In the genomic region with DNA sequence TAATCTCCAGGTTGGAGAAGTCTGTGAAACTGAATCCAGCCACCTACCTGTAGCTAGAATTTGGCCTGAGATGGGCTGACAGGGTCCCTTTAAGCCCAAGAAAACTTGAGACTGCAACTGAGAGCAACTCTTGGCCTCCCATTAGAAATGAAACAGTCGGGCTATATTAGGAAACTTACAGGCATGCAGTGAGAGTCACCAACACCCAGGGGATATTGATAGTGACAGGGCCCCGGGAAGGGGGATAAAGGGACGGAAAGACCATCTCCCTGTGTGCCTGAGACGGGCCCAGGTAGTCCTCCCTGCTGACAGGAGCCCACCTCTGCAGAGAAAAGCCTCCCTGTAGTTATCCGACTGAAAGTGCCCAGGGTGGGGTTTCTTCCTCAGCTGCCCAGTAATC, we compare ENCODE assay signal across 25 mouse cellular contexts. TPM values are rescaled to one million over a fixed set of nuclear protein-coding genes. Genes with fewer than 3 reads are reported as not detected.
A peak's percentile ranks its signal among the peaks of the same experiment; 100 is the strongest.
DNase-seq lines count a peak whose midpoint lies in the region; ATAC-seq and TF ChIP-seq lines count a peak whose summit lies in the region.
"Had no signal": no experiment of that assay in that cellular context is flagged by ENCODE, and none has a peak within 500 bp of the region (broad histone marks: within the 10 kb centered on the region; RNA-seq: fewer than 3 reads in every experiment).

No protein-coding gene starts in this region.

- intact Hi-C loops in heart, postnatal 14 days (cut with DNase I) = no loop called here
- intact Hi-C loops in left cerebral cortex, adult 2 months (cut with DNase I) = no loop called here

- peak overlapping the region; percentile 93 for H3K27ac ChIP-seq in heart, embryonic 12.5 days (ENCODE audit: poor library complexity, severe bottlenecking)
- peak overlapping the region; percentile 97 for H3K27ac ChIP-seq in heart, embryonic 16.5 days (ENCODE audit: low read length)
- H3K27ac ChIP-seq in stomach, postnatal 0 days (replicated peaks) = peak overlapping the region; percentile 65; the same call in 1 of the 2 replicates
- no peak overlapping the region for H3K27ac ChIP-seq in left cerebral cortex, adult 2 months
- H3K27ac ChIP-seq: embryonic facial prominence, embryonic 15.5 days; forebrain, embryonic 10.5 days; hindbrain, embryonic 13.5 days; hindbrain, postnatal 0 days had no signal

- peak; percentile 94 for DNase-seq in heart, adult 11 months
- DNase-seq in heart, postnatal 4 days = no peak
- DNase-seq in heart, postnatal 14 days = no peak
- no peak for DNase-seq in stomach, postnatal 0 days (ENCODE audit: low spot score)
- no peak for DNase-seq in left cerebral cortex, adult 2 months (ENCODE audit: extremely low spot score in 1 of 2, low spot score in 2 of 2)
- DNase-seq in urinary bladder, postnatal 4 days (ENCODE audit: low spot score in 2 of 2) = no peak
- DNase-seq: adrenal gland, postnatal 10 days; cerebellum, adult 11 months; cerebellum, adult 8-10 months; cerebellum, postnatal 14 days; embryo, embryonic 11 days; kidney, adult 11 months; kidney, adult 9 months had no signal

- WGBS in heart, embryonic 12.5 days = 29% methylated on average over 5 of the region's 5 CpGs
- WGBS in heart, embryonic 16.5 days = 25% methylated on average over 5 of the region's 5 CpGs
- WGBS in stomach, postnatal 0 days = 73% methylated on average over 5 of the region's 5 CpGs

- ATAC-seq in heart, embryonic 12.5 days (ENCODE audit: insufficient number of reproducible peaks, low FRiP score) = no peak
- ATAC-seq in heart, embryonic 16.5 days (replicated peaks; ENCODE audit: extremely low read depth, insufficient read depth, low FRiP score) = peak; percentile 57
- ATAC-seq in stomach, postnatal 0 days (ENCODE audit: low FRiP score, low TSS enrichment) = no peak
- ATAC-seq: CD4-positive, CD25-positive, alpha-beta regulatory T cell, adult 4 months; forebrain, embryonic 14.5 days; hindbrain, postnatal 0 days had no signal

- H3K27me3 ChIP-seq in heart, embryonic 12.5 days (replicated peaks) = peaks cover 25% of the 10 kb centered on the region
- H3K27me3 ChIP-seq in heart, embryonic 16.5 days (ENCODE audit: control insufficient read depth, insufficient read depth, low read length) = peaks cover 10% of the 10 kb centered on the region
- H3K27me3 ChIP-seq in stomach, postnatal 0 days (ENCODE audit: control insufficient read depth, insufficient read depth, low read length) = no peaks in the 10 kb centered on the region

- 0 out of 2 replicates have a peak overlapping the region, but pooled peaks have one; percentile 3 for H3K4me3 ChIP-seq in heart, embryonic 12.5 days
- peak overlapping the region; percentile 32 for H3K4me3 ChIP-seq in heart, embryonic 16.5 days (ENCODE audit: low read length)
- no peak overlapping the region for H3K4me3 ChIP-seq in stomach, postnatal 0 days (ENCODE audit: low read depth, low read length)
- H3K4me3 ChIP-seq in left cerebral cortex, adult 2 months = no peak overlapping the region
- H3K4me3 ChIP-seq: embryonic facial prominence, embryonic 15.5 days; erythroblast, embryonic 14.5 days; forebrain, embryonic 10.5 days; hindbrain, embryonic 13.5 days had no signal

- peaks cover 86% of the 10 kb centered on the region for H3K4me1 ChIP-seq in heart, embryonic 12.5 days (replicated peaks)
- H3K4me1 ChIP-seq in heart, embryonic 16.5 days (ENCODE audit: control insufficient read depth, insufficient read depth, low read length) = peaks cover 73% of the 10 kb centered on the region
- no peaks in the 10 kb centered on the region for H3K4me1 ChIP-seq in stomach, postnatal 0 days (replicated peaks; ENCODE audit: control insufficient read depth, insufficient read depth)
- H3K4me1 ChIP-seq: hindbrain, embryonic 13.5 days had no signal

- H3K9me3 ChIP-seq in heart, embryonic 12.5 days (replicated peaks) = 0 out of 2 replicates have a peak, but pooled peaks cover 2% of the 10 kb centered on the region
- 0 out of 2 replicates have a peak, but pooled peaks cover 2% of the 10 kb centered on the region for H3K9me3 ChIP-seq in heart, embryonic 16.5 days (replicated peaks; ENCODE audit: control insufficient read depth, low read length)
- no peaks in the 10 kb centered on the region for H3K9me3 ChIP-seq in stomach, postnatal 0 days (ENCODE audit: control insufficient read depth, low read length)
- H3K9me3 ChIP-seq: embryonic facial prominence, embryonic 15.5 days; hindbrain, embryonic 13.5 days had no signal

- no peak for TF ChIP-seq CTCF in stomach, postnatal 0 days (IDR thresholded peaks at IDR 0.05; ENCODE audit: low read depth)
- no peak for TF ChIP-seq CTCF in left cerebral cortex, adult 2 months (IDR thresholded peaks at IDR 0.05)

- no peak for TF ChIP-seq EP300 in stomach, postnatal 0 days (optimal IDR thresholded peaks at IDR 0.05)

- peak overlapping the region; percentile 57 for H3K9ac ChIP-seq in heart, embryonic 12.5 days
- peak overlapping the region; percentile 56 for H3K9ac ChIP-seq in heart, embryonic 16.5 days (ENCODE audit: low read length)
- no peak overlapping the region for H3K9ac ChIP-seq in stomach, postnatal 0 days (ENCODE audit: low read length)
- H3K9ac ChIP-seq: embryonic facial prominence, embryonic 15.5 days; hindbrain, embryonic 13.5 days had no signal

- peaks cover 37% of the 10 kb centered on the region for H3K36me3 ChIP-seq in heart, embryonic 12.5 days
- H3K36me3 ChIP-seq in heart, embryonic 16.5 days (ENCODE audit: control insufficient read depth, insufficient read depth) = peaks cover 10% of the 10 kb centered on the region
- no peaks in the 10 kb centered on the region for H3K36me3 ChIP-seq in stomach, postnatal 0 days (ENCODE audit: control insufficient read depth, insufficient read depth, low read length)
- H3K36me3 ChIP-seq: embryonic facial prominence, embryonic 15.5 days; forebrain, embryonic 10.5 days; G1E; hindbrain, embryonic 13.5 days had no signal

- peak overlapping the region; percentile 54 for H3K4me2 ChIP-seq in heart, embryonic 12.5 days
- peak overlapping the region; percentile 47 for H3K4me2 ChIP-seq in heart, embryonic 16.5 days (ENCODE audit: low read depth, low read length)
- no peak overlapping the region; the same call in 1 of the 2 replicates for H3K4me2 ChIP-seq in stomach, postnatal 0 days (replicated peaks; ENCODE audit: low read depth)
- H3K4me2 ChIP-seq: embryonic facial prominence, embryonic 15.5 days; hindbrain, embryonic 13.5 days had no signal

RNA-seq across cellular contexts. Expression of a gene that starts 18.4 kb away (rescaled TPM):
- 100 to 1,000 TPM; 366 to 416 TPM for total RNA-seq in heart, postnatal 4 days (2021)
- polyA plus RNA-seq in heart, embryonic 12.5 days (2016; fragmentation: Nextera tagmentation; extraction: Ambion mirVana) = 62.5 and 62.7 TPM in 2 replicates
- 100 to 1,000 TPM; 401 to 402 TPM for total RNA-seq in heart, postnatal 14 days (2021)
- 38.5 and 43.2 TPM in 2 replicates for polyA plus RNA-seq in heart, embryonic 16.5 days (2015; fragmentation: Nextera tagmentation; extraction: Ambion mirVana)
- 13.6 and 13.9 TPM in 2 replicates for polyA plus RNA-seq in stomach, postnatal 0 days (2015; fragmentation: Nextera tagmentation; extraction: Ambion mirVana)
- under 1 TPM; 0.63 to 0.81 TPM for total RNA-seq in left cerebral cortex, adult 2 months (2021)
- total RNA-seq: common myeloid progenitor, adult 5-6 weeks; hematopoietic stem cell, adult 5-6 weeks had no signal
- polyA plus RNA-seq: CD4-positive, CD25-positive, alpha-beta regulatory T cell, adult 4 months; erythroblast, embryonic 14.5 days; G1E had no signal

RNA-seq across cellular contexts. Expression of a gene that starts 45.1 kb away (rescaled TPM):
- 10 to 100 TPM; 21.6 to 24.2 TPM for total RNA-seq in heart, postnatal 4 days (2021)
- polyA plus RNA-seq in heart, embryonic 12.5 days (2016; fragmentation: Nextera tagmentation; extraction: Ambion mirVana) = 55.3 and 57.2 TPM in 2 replicates
- 10 to 100 TPM; 22.3 to 25.3 TPM for total RNA-seq in heart, postnatal 14 days (2021)
- 57.1 and 63.8 TPM in 2 replicates for polyA plus RNA-seq in heart, embryonic 16.5 days (2015; fragmentation: Nextera tagmentation; extraction: Ambion mirVana)
- polyA plus RNA-seq in stomach, postnatal 0 days (2015; fragmentation: Nextera tagmentation; extraction: Ambion mirVana) = 79.8 and 81.4 TPM in 2 replicates
- total RNA-seq in left cerebral cortex, adult 2 months (2021) = 10 to 100 TPM; 20.7 to 23.8 TPM

RNA-seq across cellular contexts. Expression of a gene that starts 58.9 kb away (rescaled TPM):
- not detected for total RNA-seq in heart, postnatal 4 days (2021)
- 0.19 and 0.63 TPM in 2 replicates for polyA plus RNA-seq in heart, embryonic 12.5 days (2016; fragmentation: Nextera tagmentation; extraction: Ambion mirVana)
- not detected for total RNA-seq in heart, postnatal 14 days (2021)
- 0.18 and 0.36 TPM in 2 replicates for polyA plus RNA-seq in heart, embryonic 16.5 days (2015; fragmentation: Nextera tagmentation; extraction: Ambion mirVana)
- 1.9 and 2.7 TPM in 2 replicates for polyA plus RNA-seq in stomach, postnatal 0 days (2015; fragmentation: Nextera tagmentation; extraction: Ambion mirVana)
- total RNA-seq in left cerebral cortex, adult 2 months (2021) = 10 to 100 TPM; 67.7 to 70.7 TPM
- polyA plus RNA-seq: CD4-positive, CD25-positive, alpha-beta regulatory T cell, adult 4 months; erythroblast, embryonic 14.5 days; G1E had no signal

Comparison
In these comparisons a context has a peak if more than half of its experiments do, and no peak if none do; other contexts are left out.
1. H3K4me3 ChIP-seq: peak in heart, embryonic 12.5 days (single experiment) and heart, embryonic 16.5 days (single experiment); none in stomach, postnatal 0 days (single experiment) and left cerebral cortex, adult 2 months (single experiment).
2. RNA of a gene that starts 18.4 kb away (total RNA-seq): 366 to 416 TPM in heart, postnatal 4 days and 401 to 402 TPM in heart, postnatal 14 days; 0.63 to 0.81 TPM in left cerebral cortex, adult 2 months; every median in the first group is over 100 times any median in the second.
3. RNA of a gene that starts 58.9 kb away (total RNA-seq): 67.7 to 70.7 TPM in left cerebral cortex, adult 2 months; not detected in heart, postnatal 14 days and not detected in heart, postnatal 4 days; every median in the first group is over 10 times any median in the second.